Mouse (Mus musculus): ENCODE data around the gene Aldob. TPM values are rescaled to one million over a fixed set of nuclear protein-coding genes. Genes with fewer than 3 reads are reported as not detected.

Aldob gene
- polyA plus RNA-seq, 1 experiment = not detected

- TF ChIP-seq TCF3 (IDR thresholded peaks at IDR 0.05; ENCODE audit: insufficient read length, low read depth) = no peak
- no peak for TF ChIP-seq E2F4 (IDR thresholded peaks at IDR 0.05; ENCODE audit: insufficient read depth)
- no peak for TF ChIP-seq POLR2A (IDR thresholded peaks at IDR 0.05; ENCODE audit: insufficient read length, low read depth)
- no peak for TF ChIP-seq TCF12 (IDR thresholded peaks at IDR 0.05; ENCODE audit: insufficient read depth, poor library complexity, severe bottlenecking)
- no peak for TF ChIP-seq MYOG (IDR thresholded peaks at IDR 0.05; ENCODE audit: control insufficient read depth in 1 of 3, insufficient read depth in 1 of 3, insufficient read length in 2 of 3, low read depth in 2 of 3)
- no peak for TF ChIP-seq CEBPB (IDR thresholded peaks at IDR 0.05; ENCODE audit: insufficient read depth, poor library complexity, severe bottlenecking)
- TF ChIP-seq MYOD1 (IDR thresholded peaks at IDR 0.05; ENCODE audit: control insufficient read depth in 1 of 3, insufficient read length in 2 of 3, low read depth in 2 of 3) = no peak
- no peak for TF ChIP-seq SRF (IDR thresholded peaks at IDR 0.05; ENCODE audit: control insufficient read depth, insufficient read length, low read depth)
- TF ChIP-seq POLR2AphosphoS2 (IDR thresholded peaks at IDR 0.05; ENCODE audit: insufficient read length, low read depth) = no peak
- no peak for TF ChIP-seq USF1 (IDR thresholded peaks at IDR 0.05; ENCODE audit: low read depth)
- no peak for TF ChIP-seq REST (IDR thresholded peaks at IDR 0.05; ENCODE audit: insufficient read depth, insufficient read length)
- no peak for TF ChIP-seq MAX (IDR thresholded peaks at IDR 0.05; ENCODE audit: low read depth)
- peak overlapping the region; percentile 25 for H3ac ChIP-seq (ENCODE audit: control insufficient read depth, insufficient read length)
- H3K4me3 ChIP-seq = peak overlapping the region; percentile 87
- H3K4me2 ChIP-seq (ENCODE audit: low read depth) = peak overlapping the region; percentile 92
- H3K36me3 ChIP-seq (ENCODE audit: control insufficient read depth, insufficient read depth) = peaks cover 14% of the 10 kb centered on the region
- H3K27me3 ChIP-seq (ENCODE audit: control insufficient read depth, insufficient read depth, insufficient read length) = no peaks in the 10 kb centered on the region
- H3K79me2 ChIP-seq (ENCODE audit: control insufficient read depth, insufficient read depth) = peaks cover 45% of the 10 kb centered on the region
Measured at GRCm38 (mm10) chr4:49521346-49521745, 28.0 kb downstream of the Aldob start.

- TF ChIP-seq REST (IDR thresholded peaks at IDR 0.05; ENCODE audit: insufficient read depth, insufficient read length) (no peak), MAX (IDR thresholded peaks at IDR 0.05; ENCODE audit: low read depth) (no peak), TCF3 (IDR thresholded peaks at IDR 0.05; ENCODE audit: insufficient read length, low read depth) (no peak), USF1 (IDR thresholded peaks at IDR 0.05; ENCODE audit: low read depth) (peak; percentile 11), MYOD1 (IDR thresholded peaks at IDR 0.05; ENCODE audit: control insufficient read depth in 1 of 3, insufficient read length in 2 of 3, low read depth in 2 of 3) (no peak), CEBPB (IDR thresholded peaks at IDR 0.05; ENCODE audit: insufficient read depth, poor library complexity, severe bottlenecking) (no peak), SRF (IDR thresholded peaks at IDR 0.05; ENCODE audit: control insufficient read depth, insufficient read length, low read depth) (peak; percentile 93), MYOG (IDR thresholded peaks at IDR 0.05; ENCODE audit: control insufficient read depth in 1 of 3, insufficient read depth in 1 of 3, insufficient read length in 2 of 3, low read depth in 2 of 3) (no peak), E2F4 (IDR thresholded peaks at IDR 0.05; ENCODE audit: insufficient read depth) (no peak), TCF12 (IDR thresholded peaks at IDR 0.05; ENCODE audit: insufficient read depth, poor library complexity, severe bottlenecking) (no peak), POLR2AphosphoS2 (IDR thresholded peaks at IDR 0.05; ENCODE audit: insufficient read length, low read depth) (peak; percentile 62), POLR2A (IDR thresholded peaks at IDR 0.05; ENCODE audit: insufficient read length, low read depth) (peak; percentile 80)
- Histone ChIP-seq H3K36me3 (ENCODE audit: control insufficient read depth, insufficient read depth) (peaks cover 10% of the 10 kb centered on the region), H3K4me2 (ENCODE audit: low read depth) (peak within 1 kb of the TSS; percentile 92), H3K27me3 (ENCODE audit: control insufficient read depth, insufficient read depth, insufficient read length) (no peaks in the 10 kb centered on the region), H3K4me3 (peak within 1 kb of the TSS; percentile 87), H3K79me2 (ENCODE audit: control insufficient read depth, insufficient read depth) (peaks cover 51% of the 10 kb centered on the region), H3ac (ENCODE audit: control insufficient read depth, insufficient read length) (peak within 1 kb of the TSS; percentile 25)
Measured at GRCm38 (mm10) chr4:49520572-49521340, 28.6 kb downstream of the Aldob start, which contains the start of the genes Mrpl50 and Zfp189. TSS of gene Mrpl50 (minus strand) at chr4:49521093. TSS of gene Zfp189 (plus strand) at chr4:49521176.

- Histone ChIP-seq H3K4me3 (peak overlapping the region; percentile 87), H3K27me3 (ENCODE audit: control insufficient read depth, insufficient read depth, insufficient read length) (no peaks in the 10 kb centered on the region), H3K79me2 (ENCODE audit: control insufficient read depth, insufficient read depth) (peaks cover 61% of the 10 kb centered on the region), H3K36me3 (ENCODE audit: control insufficient read depth, insufficient read depth) (peaks cover under 1% of the 10 kb centered on the region), H3ac (ENCODE audit: control insufficient read depth, insufficient read length) (no peak overlapping the region), H3K4me2 (ENCODE audit: low read depth) (peak overlapping the region; percentile 85)
- no peak for TF ChIP-seq MAX (IDR thresholded peaks at IDR 0.05; ENCODE audit: low read depth)
- no peak for TF ChIP-seq E2F4 (IDR thresholded peaks at IDR 0.05; ENCODE audit: insufficient read depth)
- no peak for TF ChIP-seq REST (IDR thresholded peaks at IDR 0.05; ENCODE audit: insufficient read depth, insufficient read length)
- TF ChIP-seq TCF12 (IDR thresholded peaks at IDR 0.05; ENCODE audit: insufficient read depth, poor library complexity, severe bottlenecking) = no peak
- no peak for TF ChIP-seq TCF3 (IDR thresholded peaks at IDR 0.05; ENCODE audit: insufficient read length, low read depth)
- TF ChIP-seq SRF (IDR thresholded peaks at IDR 0.05; ENCODE audit: control insufficient read depth, insufficient read length, low read depth) = no peak
- TF ChIP-seq CEBPB (IDR thresholded peaks at IDR 0.05; ENCODE audit: insufficient read depth, poor library complexity, severe bottlenecking) = no peak
- TF ChIP-seq USF1 (IDR thresholded peaks at IDR 0.05; ENCODE audit: low read depth) = no peak
Measured at GRCm38 (mm10) chr4:49519476-49519875, 29.9 kb downstream of the Aldob start.

DNA sequence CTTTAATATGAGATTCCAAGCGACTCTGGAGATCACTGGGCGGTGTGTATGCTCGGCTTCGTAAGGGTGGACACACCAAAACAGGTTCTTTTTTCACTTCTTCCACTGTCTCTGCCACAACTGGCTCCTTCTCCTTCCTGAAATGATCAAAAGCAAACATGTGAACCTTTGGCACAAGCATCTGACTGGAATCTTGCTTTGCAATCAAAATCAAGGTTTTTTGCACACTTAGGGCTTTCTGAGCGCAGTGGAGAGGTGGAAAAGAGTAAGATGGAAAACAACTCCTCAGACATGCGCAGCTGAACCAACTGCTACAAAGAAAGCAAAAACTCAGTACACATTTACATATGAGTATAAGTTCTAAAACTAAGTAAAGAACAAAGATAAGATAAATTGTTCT lies 34.9 kb downstream of the Aldob start:
- H3K4me3 ChIP-seq = no peak overlapping the region
- TF ChIP-seq E2F4 (IDR thresholded peaks at IDR 0.05; ENCODE audit: insufficient read depth) (no peak), CEBPB (IDR thresholded peaks at IDR 0.05; ENCODE audit: insufficient read depth, poor library complexity, severe bottlenecking) (no peak), MYOG (IDR thresholded peaks at IDR 0.05; ENCODE audit: control insufficient read depth in 1 of 3, insufficient read depth in 1 of 3, insufficient read length in 2 of 3, low read depth in 2 of 3) (no peak), TCF3 (IDR thresholded peaks at IDR 0.05; ENCODE audit: insufficient read length, low read depth) (no peak), REST (IDR thresholded peaks at IDR 0.05; ENCODE audit: insufficient read depth, insufficient read length) (no peak), MAX (IDR thresholded peaks at IDR 0.05; ENCODE audit: low read depth) (no peak), SRF (IDR thresholded peaks at IDR 0.05; ENCODE audit: control insufficient read depth, insufficient read length, low read depth) (no peak), POLR2A (IDR thresholded peaks at IDR 0.05; ENCODE audit: insufficient read length, low read depth) (no peak), POLR2AphosphoS2 (IDR thresholded peaks at IDR 0.05; ENCODE audit: insufficient read length, low read depth) (no peak), MYOD1 (IDR thresholded peaks at IDR 0.05; ENCODE audit: control insufficient read depth in 1 of 3, insufficient read length in 2 of 3, low read depth in 2 of 3) (no peak), TCF12 (IDR thresholded peaks at IDR 0.05; ENCODE audit: insufficient read depth, poor library complexity, severe bottlenecking) (no peak)
- no peak overlapping the region for H3ac ChIP-seq (ENCODE audit: control insufficient read depth, insufficient read length)
- H3K4me2 ChIP-seq (ENCODE audit: low read depth) = no peak overlapping the region
- peaks cover 12% of the 10 kb centered on the region for H3K36me3 ChIP-seq (ENCODE audit: control insufficient read depth, insufficient read depth)
- H3K27me3 ChIP-seq (ENCODE audit: control insufficient read depth, insufficient read depth, insufficient read length) = no peaks in the 10 kb centered on the region
- H3K79me2 ChIP-seq (ENCODE audit: control insufficient read depth, insufficient read depth) = peaks cover 47% of the 10 kb centered on the region

Data from myocyte (in vitro differentiated cells).